Mouse (Mus musculus): ENCODE results near the gene Dnah3. TPM values are rescaled to one million over a fixed set of nuclear protein-coding genes. Genes with fewer than 3 reads are reported as not detected.

Dnah3 gene
- total RNA-seq, 2 experiments from 2014 or later = 0.13 to 0.14 TPM

DNA sequence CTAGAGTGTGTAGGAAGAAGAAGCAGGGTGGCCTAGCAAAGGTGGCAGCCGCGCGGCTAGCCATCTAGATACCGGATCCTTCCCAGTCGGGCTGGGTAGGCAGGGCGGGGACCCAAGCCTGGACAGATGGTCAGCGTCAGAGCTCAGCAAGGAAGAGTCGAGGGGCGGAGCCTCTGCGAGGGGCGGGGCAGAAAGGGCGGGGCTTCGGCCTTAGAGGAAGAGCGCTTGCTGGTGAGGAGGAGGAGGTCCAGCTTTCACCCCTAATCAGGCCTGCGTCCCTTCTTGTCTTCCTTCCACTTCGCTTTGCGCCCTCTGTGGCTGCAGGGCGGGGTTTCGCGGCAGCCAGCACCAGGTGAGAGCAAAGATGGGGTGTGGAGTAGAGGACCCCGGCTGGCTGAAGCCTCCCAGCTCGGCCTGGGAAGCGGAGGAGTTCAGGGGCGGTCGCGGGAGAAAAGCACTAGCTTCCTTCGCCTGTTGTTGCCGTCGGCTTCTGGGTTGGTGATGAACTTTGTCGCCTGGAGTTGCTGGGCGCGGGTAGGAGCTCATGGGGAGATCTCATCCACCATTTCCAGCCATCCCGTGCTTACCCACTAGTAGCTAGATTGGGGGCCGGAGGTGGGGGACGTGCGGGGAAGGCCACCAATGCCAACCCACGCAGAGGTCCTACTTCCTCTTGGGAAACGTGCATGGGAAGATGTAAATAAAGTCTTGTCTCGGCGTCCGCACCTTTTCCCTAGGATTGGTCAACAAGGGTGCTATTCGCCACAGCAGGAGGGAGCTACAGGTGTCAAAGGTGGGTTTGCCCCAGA lies 7.3 kb upstream of the Dnah3 start, which contains the start of gene Tmem159:
Gene Tmem159 (plus strand): TSS at position 190 of the 809 bp plus-strand sequence.
- peak; percentile 96 for DNase-seq
- no peak; the same call in 1 of the 2 replicates for TF ChIP-seq CTCF (IDR thresholded peaks at IDR 0.05)
- intact Hi-C loops (cut with DNase I) = loop anchor here (5.0 kb wide), 1 partner anchor 210 kb away; no protein-coding TSS in a partner anchor
- H3K4me3 ChIP-seq = peak within 1 kb of the TSS; percentile 95
- H3K27ac ChIP-seq = peak within 1 kb of the TSS; percentile 86

DNA sequence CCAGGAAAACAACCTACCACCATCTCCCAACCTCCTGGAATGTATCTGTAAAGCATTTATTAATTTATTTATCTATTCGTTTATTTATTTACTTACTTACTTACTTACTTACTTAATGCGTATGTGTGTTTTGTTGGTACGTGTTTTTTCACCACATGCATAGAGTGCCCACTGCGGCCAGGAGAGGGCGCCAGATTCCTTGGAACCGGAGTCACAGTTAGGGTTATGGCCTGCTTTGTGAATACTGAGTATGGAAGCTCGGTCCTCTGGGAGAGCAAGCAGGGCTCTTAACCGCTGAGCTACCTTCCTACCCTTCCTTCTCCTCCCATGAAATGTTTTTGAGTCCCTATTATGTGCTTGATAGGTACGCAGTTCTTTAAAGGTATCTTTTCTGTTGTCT lies 3.3 kb upstream of the Dnah3 start:
- intact Hi-C loops (cut with DNase I) = loop anchor here (5.0 kb wide), 1 partner anchor 251 kb away; no protein-coding TSS in a partner anchor
- peak; percentile 89 for TF ChIP-seq CTCF (IDR thresholded peaks at IDR 0.05)
- Histone ChIP-seq H3K27ac (peak overlapping the region; percentile 16; the same call in 1 of the 2 replicates), H3K4me3 (no peak overlapping the region)
- peak; percentile 84 for DNase-seq

DNA sequence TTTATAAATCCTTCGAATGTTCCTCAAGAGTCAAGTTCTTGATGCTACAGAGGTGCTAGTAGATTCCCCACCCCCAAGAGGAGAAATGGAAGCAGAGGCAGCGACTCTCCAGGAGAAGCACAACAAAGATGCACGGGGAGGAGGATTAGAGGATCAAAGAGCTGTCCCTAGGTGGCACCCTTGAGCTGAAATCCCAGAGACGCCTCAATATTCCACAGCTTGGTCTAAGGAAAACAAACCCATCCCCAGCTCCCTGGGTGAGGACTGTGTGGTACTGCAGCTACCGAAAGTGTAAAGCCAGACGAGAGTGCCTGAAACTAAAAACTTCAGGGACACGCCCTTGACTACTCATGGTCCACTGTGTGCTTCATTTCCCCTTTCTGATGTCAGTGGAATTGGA lies 2.8 kb upstream of the Dnah3 start:
- DNase-seq = peak; percentile 69
- intact Hi-C loops (cut with DNase I) = loop anchor here (5.0 kb wide), 1 partner anchor 251 kb away; no protein-coding TSS in a partner anchor
- H3K27ac ChIP-seq = peak overlapping the region; percentile 16; the same call in 1 of the 2 replicates
- no peak overlapping the region; the same call in 1 of the 2 replicates for H3K4me3 ChIP-seq
- TF ChIP-seq CTCF (IDR thresholded peaks at IDR 0.05) = peak; percentile 71

DNA sequence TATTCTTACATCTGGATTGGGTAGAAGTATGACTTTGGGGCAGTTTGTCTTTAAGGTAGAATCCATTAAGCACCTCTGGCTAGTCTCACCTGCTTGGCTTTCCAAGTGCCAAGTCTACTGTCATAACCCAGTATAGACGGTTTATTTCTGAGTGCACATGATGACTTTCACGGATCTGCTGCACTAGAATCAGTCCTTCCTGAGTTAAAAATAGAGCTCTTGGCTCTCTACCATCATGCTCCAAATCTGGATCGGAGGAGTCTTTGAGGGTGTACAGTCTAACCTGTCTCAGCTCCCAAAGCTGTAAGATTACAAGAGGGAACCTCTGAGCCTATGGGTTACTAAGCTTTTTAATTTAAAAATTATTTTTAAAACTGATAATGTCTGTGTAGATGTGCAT lies 864 bp downstream of the Dnah3 start:
- no peak for DNase-seq
- intact Hi-C loops (cut with DNase I) = loop anchor here (2.0 kb wide), 1 partner anchor 109 kb away; the partner anchor contains the start of genes Abca14 and Crym
- Histone ChIP-seq H3K27ac (no peak overlapping the region), H3K4me3 (no peak overlapping the region)
- no peak for TF ChIP-seq CTCF (IDR thresholded peaks at IDR 0.05)

DNA sequence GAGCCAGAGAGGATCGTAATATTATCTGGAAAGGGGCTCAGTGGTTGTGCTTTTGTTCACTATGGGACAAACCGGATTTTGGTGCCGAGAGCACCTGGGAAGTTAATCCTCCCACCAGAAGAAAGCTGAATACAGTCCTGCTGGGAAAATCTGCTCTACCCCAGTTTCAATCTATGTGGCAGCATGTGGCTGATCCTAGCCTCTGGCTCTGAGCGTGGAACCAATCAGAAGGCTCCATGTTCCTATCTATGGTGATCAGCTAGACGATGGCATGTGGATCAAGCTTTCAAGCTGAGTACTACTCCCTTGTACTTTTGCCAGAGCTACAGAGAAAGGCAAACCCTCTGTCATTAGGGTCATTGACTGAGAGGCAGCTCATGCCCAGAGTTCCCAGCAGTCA lies 2.0 kb downstream of the Dnah3 start:
- intact Hi-C loops (cut with DNase I) = no loop called here
- DNase-seq = no peak
- TF ChIP-seq CTCF (IDR thresholded peaks at IDR 0.05) = no peak
- Histone ChIP-seq H3K27ac (no peak overlapping the region), H3K4me3 (no peak overlapping the region)

DNA sequence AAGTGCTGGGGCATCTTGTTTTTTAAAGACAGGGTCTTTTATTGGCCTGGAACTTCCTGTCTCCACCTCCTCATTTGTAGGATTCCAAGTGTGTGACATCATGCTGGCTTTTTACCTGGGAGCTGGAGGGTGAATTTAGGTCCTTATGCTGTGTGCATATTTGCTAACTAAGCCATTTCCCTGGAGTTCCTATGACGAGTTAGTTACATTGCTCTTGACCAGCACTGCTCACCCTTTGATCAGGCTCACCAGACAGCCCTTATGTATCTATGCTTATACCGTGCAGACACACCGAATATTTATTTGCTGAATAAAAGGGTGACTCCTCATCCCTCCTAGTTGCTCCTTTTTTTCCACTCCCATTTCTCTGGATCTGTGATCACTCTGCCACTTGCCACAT lies 14.9 kb downstream of the Dnah3 start:
- no peak for TF ChIP-seq CTCF (IDR thresholded peaks at IDR 0.05)
- intact Hi-C loops (cut with DNase I) = no loop called here
- Histone ChIP-seq H3K27ac (no peak overlapping the region), H3K4me3 (no peak overlapping the region)
- DNase-seq = no peak

DNA sequence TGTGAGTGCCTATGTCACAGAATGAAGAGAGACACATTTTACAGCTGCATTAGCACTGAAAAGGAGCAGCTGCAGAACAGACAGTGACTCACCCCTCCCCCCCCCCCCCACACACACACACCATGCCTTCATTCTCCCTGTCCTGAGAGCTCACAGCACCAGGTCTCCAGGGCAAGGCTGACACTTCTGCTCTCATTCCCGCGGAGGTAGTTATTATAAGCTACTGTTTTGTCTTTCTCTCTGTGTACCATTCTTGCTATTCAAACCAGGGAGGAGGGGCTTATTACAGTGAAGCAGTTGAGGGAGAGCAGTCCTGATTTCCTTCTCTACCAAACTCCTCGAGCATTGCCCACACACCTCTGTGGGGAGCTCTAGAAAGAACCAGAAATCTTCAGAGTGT lies 25.9 kb downstream of the Dnah3 start:
- Histone ChIP-seq H3K27ac (no peak overlapping the region), H3K4me3 (no peak overlapping the region)
- TF ChIP-seq CTCF (IDR thresholded peaks at IDR 0.05) = no peak
- no peak for DNase-seq
- intact Hi-C loops (cut with DNase I) = no loop called here

DNA sequence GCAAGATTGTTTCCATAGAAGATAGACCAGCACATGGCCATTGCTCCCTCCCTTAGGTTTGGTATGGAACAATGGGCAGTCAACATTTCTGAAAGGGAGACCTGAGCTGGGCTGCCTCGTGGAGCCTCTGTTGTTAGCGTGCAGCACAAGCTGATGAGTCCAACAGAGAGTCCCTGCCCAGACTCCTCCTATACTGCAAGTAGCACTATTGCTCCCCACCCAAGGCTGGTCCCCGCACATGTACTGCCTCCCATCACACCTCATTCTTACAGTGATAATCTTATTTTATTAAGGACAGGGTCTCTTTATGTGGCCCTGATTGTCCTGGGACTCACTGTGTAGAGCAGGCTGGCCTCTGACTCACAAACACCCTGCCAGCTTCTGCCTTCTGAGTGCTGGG lies 27.0 kb downstream of the Dnah3 start:
- TF ChIP-seq CTCF (IDR thresholded peaks at IDR 0.05) = no peak
- H3K27ac ChIP-seq = no peak overlapping the region
- no peak overlapping the region for H3K4me3 ChIP-seq
- intact Hi-C loops (cut with DNase I) = no loop called here
- DNase-seq = no peak

DNA sequence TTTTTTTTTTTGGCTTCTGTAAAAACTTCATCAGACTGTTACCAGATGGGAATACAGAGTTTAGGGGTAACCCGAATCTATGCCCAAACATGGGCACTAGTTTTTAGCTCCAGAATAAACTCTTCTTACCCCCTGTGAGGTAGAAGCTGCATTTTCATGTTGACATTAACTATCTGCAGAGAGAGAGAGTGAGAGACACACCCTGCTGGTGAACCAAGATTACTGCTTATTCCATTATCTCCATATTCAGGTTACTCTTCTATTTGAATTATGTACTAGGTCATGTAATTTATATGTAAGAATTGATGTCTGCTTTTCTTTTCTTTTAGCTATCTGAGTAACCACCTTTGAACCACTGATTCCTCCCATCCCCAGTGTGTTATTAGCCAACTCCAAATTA lies 31.0 kb downstream of the Dnah3 start:
- peak; percentile 33; the same call in 1 of the 2 replicates for TF ChIP-seq CTCF (IDR thresholded peaks at IDR 0.05)
- H3K27ac ChIP-seq = no peak overlapping the region
- intact Hi-C loops (cut with DNase I) = no loop called here
- H3K4me3 ChIP-seq = no peak overlapping the region
- no peak for DNase-seq

DNA sequence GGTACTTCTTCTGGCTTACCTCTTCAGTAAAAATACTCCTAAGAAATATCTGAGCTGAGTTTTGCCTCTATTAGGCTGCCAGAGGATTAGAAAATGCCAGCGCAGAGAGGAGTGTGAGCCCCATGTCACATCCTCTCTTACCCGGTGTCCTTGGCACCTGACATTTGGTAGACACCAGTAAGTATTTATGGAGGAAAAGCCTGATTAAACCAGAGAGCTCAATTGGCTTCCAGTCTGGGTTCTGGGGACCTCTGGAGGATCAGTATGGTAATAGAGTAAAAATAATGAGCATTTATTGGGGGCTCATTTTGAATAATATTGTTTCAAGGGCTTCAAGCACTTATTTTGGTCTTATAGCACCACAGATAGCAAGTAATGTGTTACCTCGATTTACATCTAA lies 39.6 kb downstream of the Dnah3 start:
- TF ChIP-seq CTCF (IDR thresholded peaks at IDR 0.05) = peak; percentile 46
- intact Hi-C loops (cut with DNase I) = loop anchor here (5.0 kb wide), 1 partner anchor 208 kb away; no protein-coding TSS in a partner anchor
- DNase-seq = no peak
- no peak overlapping the region for H3K27ac ChIP-seq
- H3K4me3 ChIP-seq = no peak overlapping the region

DNA sequence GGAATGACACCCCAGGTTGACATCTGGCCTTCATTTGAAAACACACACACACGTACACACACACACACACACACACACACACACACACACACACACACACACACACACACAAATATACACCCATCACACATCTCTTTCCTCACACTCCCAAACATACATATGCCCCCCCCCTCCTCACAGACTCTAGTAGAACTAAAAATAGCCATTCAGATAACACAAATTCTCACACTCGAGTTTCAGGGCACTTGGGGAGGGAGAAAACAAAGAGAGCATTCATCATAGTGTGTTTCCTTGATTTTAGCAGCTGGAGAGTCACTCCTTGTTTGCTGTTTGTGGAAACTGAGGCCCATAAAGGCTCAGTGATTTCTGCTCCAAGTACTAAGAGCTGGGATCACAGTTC lies 41.1 kb downstream of the Dnah3 start:
- no peak for DNase-seq
- intact Hi-C loops (cut with DNase I) = no loop called here
- H3K27ac ChIP-seq = no peak overlapping the region
- no peak overlapping the region for H3K4me3 ChIP-seq
- TF ChIP-seq CTCF (IDR thresholded peaks at IDR 0.05) = no peak

DNA sequence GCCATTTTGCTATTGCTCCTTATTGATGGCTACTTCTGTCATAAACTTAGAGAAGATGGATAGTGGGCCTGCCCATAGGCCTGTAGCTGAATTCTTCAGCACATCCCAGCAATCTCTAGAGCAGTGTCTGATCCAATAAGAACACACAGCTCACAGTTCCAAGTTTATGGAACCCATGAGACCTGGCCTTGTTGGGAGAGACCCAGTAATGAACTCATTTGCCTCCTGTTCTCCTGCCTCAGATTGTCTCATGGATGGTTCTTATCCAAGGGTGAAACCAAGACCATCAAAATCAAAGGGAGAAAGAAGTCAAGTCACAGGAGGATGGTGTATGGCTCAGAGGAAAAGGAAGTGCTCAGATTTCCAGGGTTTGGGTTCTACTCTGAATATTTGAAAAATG lies 44.6 kb downstream of the Dnah3 start:
- peak overlapping the region; percentile 12; the same call in 1 of the 2 replicates for H3K27ac ChIP-seq
- intact Hi-C loops (cut with DNase I) = no loop called here
- no peak for TF ChIP-seq CTCF (IDR thresholded peaks at IDR 0.05)
- peak; percentile 40 for DNase-seq
- no peak overlapping the region for H3K4me3 ChIP-seq

DNA sequence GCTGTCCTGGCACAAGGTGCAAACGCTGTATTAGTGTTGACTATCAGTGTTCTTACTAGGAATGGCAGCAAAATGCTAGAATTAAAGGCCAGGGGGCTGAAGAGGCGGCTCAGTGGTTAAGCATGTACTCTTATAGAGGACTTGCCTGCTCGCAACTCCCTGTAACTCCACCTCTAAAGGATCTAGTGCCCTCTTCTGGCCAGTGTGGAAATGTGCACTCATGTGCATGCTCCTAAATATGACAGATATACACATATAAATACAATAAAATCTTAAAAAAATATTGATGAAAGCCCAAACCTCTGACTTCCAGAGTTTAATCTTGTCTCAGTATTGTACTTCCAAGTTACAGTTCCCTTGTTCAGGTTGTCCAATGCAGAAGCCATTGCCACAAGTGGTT lies 51.1 kb downstream of the Dnah3 start:
- Histone ChIP-seq H3K27ac (no peak overlapping the region), H3K4me3 (no peak overlapping the region)
- intact Hi-C loops (cut with DNase I) = no loop called here
- no peak for DNase-seq
- TF ChIP-seq CTCF (IDR thresholded peaks at IDR 0.05) = peak; percentile 23

Measured in gastrocnemius, adult 2 months (tissue).